Mouse (Mus musculus): Measurements from ENCODE around the gene Etfbkmt.
"Not testable (repeated sequence)": the region's sequence is repeated elsewhere in the genome, so short reads cannot be mapped to it uniquely, and the experiment has no call there.

Gene Etfbkmt

GRCm38 (mm10) chr6:149139471-149139870, at the start of gene Etfbkmt:
TSS of gene Etfbkmt (plus strand) at chr6:149139849.
- DNase-seq (ENCODE audit: inconsistent age in 2 of 2, low spot score in 1 of 2), result no peak

DNA sequence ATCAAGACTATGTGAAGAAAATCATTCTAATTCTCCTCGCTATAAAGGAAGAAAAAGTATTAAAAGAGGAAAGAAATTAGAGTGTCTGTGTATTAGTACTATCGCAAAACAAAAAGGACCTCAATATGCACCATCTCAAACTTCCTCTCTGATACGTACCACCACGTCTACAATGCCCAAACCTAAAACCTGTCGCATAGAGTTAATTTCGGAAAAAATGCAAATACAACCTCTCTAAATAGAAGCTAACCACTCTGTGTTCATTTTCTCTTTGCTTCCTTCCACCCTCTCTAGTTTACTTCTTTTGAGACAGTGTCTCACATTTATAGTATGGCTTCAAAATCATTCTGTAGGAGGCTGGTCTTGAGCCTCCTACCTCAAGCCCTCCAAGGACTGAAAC, 47.2 kb upstream of the Etfbkmt start:
- no peak for DNase-seq (ENCODE audit: inconsistent age in 2 of 2, low spot score in 1 of 2)

- DNase-seq (ENCODE audit: inconsistent age in 2 of 2, low spot score in 1 of 2), result peak; percentile 33 to 75
These were observed 46.2 kb upstream of the Etfbkmt start for GRCm38 (mm10) chr6:149093465-149093864.

DNA sequence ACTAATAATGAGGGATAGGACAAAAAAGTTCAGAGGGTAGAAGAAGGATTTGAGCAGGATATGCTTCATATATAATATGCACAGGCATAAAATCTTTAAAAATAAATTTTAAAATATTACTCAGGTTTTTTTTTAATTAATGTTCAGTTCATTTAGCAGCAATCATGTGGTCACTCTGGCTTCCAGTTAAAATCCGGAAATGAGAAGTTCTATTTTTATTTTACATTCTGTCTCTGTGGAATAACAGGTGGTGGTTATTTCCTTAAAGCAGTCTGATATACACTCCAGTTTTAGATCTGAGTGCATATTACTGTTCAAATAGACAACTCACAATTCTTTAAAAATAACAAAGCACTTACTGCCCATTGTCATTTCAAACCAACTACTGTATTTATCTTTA, 45.1 kb upstream of the Etfbkmt start:
- no peak for DNase-seq (ENCODE audit: inconsistent age in 2 of 2, low spot score in 1 of 2)

DNA sequence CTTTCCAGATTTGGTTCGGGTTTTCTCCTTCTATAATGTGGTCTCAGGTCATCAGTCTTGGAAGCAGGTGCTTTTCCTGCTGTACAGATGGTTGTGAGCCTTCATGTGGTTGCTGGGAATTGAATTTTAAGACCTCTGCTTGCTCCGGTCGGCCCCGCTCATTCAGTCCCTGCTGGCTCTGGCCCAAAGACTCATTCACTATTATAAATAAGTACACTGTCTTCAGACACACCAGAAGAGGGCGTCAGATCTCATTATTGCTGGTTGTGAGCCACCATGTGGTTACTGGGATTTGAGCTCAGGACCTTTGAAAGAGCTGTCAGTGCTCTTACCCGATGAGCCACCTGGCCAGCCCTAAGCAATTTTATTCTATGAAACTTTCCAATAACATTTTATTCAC, 44.3 kb upstream of the Etfbkmt start:
- peak in 1 of 2 experiments; percentile 43 for DNase-seq (ENCODE audit: inconsistent age in 2 of 2, low spot score in 1 of 2)

GRCm38 (mm10) chr6:149096233-149096632, 43.4 kb upstream of the Etfbkmt start:
- no peak for DNase-seq (ENCODE audit: inconsistent age in 2 of 2, low spot score in 1 of 2)

DNA sequence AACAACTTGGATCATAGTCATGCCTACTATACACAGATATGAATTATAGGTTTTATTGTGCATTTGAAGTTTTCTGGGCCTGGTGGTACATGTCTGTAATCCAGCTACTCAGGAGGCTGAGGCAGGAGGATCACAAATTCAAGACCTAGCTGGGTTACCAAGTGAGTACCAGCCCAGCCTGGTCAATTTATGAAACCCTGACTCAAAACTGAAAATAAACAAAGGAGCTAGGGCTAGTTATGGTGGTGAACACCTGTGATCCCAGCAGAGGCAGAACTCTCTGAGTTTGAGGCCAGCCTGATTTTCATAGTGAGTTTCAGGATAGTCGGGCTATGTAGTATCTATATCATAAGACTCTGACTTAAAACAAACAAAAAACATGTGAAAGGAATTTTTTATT, 42.4 kb upstream of the Etfbkmt start:
- DNase-seq (ENCODE audit: inconsistent age in 2 of 2, low spot score in 1 of 2), result no peak

- DNase-seq (ENCODE audit: inconsistent age in 2 of 2, low spot score in 1 of 2), result no peak
These were observed 40.7 kb upstream of the Etfbkmt start for GRCm38 (mm10) chr6:149098993-149099392.

- DNase-seq (ENCODE audit: inconsistent age in 2 of 2, low spot score in 1 of 2), result peak; percentile 73 to 93
These were observed 39.2 kb upstream of the Etfbkmt start for GRCm38 (mm10) chr6:149100174-149101075.

GRCm38 (mm10) chr6:149101076-149101942, 38.3 kb upstream of the Etfbkmt start, which contains the start of gene Dennd5b:
TSS of gene Dennd5b (minus strand) at chr6:149101680.
- peak; percentile 89 to 96 for DNase-seq (ENCODE audit: inconsistent age in 2 of 2, low spot score in 1 of 2)

- no peak for DNase-seq (ENCODE audit: inconsistent age in 2 of 2, low spot score in 1 of 2)
These were observed 37.8 kb upstream of the Etfbkmt start for GRCm38 (mm10) chr6:149101943-149102243.

DNA sequence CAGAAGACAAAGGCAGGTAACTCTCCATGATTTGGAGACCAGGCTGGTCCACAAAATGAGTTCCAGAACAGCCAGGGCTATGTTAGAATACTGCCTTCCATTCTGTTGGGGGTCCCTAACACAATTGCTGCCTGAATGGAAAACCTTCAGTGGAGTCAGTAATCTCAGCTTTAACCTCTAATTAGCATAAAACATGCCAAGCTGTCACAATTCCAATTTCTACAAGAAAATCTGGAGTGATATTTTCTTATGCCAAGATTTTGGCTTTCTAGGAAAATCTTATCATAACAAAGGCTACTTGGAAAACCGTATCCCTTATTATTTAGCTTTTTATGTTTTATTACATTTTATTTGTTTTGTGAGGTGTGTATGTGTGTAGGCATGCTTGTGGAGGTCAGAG, 36.2 kb upstream of the Etfbkmt start:
- no peak for DNase-seq (ENCODE audit: inconsistent age in 2 of 2, low spot score in 1 of 2)

- no peak for DNase-seq (ENCODE audit: inconsistent age in 2 of 2, low spot score in 1 of 2)
These were observed 32.0 kb upstream of the Etfbkmt start for GRCm38 (mm10) chr6:149107615-149108014.

DNA sequence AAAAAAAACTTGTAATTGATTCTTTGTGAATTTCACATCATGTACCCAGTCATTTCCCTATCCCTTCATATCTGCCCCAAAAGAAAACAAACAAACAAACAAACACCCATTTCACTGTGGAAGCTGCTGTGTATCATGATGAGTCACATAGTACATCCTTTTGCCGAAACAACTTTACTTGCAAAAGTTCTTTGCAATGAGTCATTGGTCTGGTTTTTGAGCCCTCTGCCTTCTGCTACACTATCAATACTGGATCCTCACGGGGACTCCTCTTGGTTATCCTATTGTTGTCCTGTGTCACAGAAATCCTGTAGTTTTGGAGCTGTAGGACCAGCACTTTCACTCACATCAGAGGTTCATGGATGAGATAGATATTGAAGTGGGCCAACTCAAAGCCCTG, 30.7 kb upstream of the Etfbkmt start:
- DNase-seq (ENCODE audit: inconsistent age in 2 of 2, low spot score in 1 of 2), result peak in 1 of 2 experiments; percentile 47

GRCm38 (mm10) chr6:149116992-149117391, 22.7 kb upstream of the Etfbkmt start:
- no peak for DNase-seq (ENCODE audit: inconsistent age in 2 of 2, low spot score in 1 of 2)

- peak; percentile 36 to 85 for DNase-seq (ENCODE audit: inconsistent age in 2 of 2, low spot score in 1 of 2)
These were observed 20.7 kb upstream of the Etfbkmt start for GRCm38 (mm10) chr6:149118935-149119334.

DNA sequence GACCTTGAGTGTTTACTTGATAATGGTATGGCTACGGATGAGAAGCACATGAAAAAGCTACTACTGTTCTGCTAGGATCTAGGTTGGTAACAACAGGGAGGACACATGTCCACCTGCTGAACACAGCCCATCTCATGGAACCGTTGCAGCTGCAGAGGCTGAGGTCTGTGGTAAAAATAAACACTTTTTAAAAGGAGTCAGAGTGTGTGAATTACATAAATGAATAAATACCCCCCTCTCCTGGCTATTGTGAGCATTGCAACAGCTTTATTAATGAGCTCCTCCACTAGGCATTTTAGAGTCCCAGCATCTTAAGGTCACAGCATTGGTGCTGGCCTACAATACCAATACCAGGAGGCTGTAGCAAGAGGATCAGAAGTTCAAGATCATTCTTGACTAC, 19.8 kb upstream of the Etfbkmt start:
- DNase-seq (ENCODE audit: inconsistent age in 2 of 2, low spot score in 1 of 2), result peak in 1 of 2 experiments; percentile 93

- DNase-seq (ENCODE audit: inconsistent age in 2 of 2, low spot score in 1 of 2), result no peak
These were observed 16.6 kb upstream of the Etfbkmt start for GRCm38 (mm10) chr6:149123042-149123441.

- peak; percentile 38 to 82 for DNase-seq (ENCODE audit: inconsistent age in 2 of 2, low spot score in 1 of 2)
These were observed 13.0 kb upstream of the Etfbkmt start for GRCm38 (mm10) chr6:149126675-149127074.

DNA sequence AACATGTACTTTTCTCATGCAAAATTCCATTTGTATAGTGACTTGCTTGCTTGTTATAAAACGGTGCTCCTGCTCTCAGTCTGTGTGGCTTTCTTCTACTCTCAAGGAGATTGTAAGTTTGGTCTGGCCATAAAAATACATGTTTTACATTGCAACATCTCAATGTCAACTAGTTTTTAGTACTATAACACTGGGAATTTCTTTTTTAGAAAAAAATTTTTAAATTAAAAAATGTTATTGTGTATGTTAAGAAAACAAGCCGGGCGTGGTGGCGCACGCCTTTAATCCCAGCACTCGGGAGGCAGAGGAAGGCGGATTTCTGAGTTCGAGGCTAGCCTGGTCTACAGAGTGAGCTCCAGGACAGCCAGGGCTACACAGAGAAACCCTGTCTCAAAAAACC, 9.8 kb upstream of the Etfbkmt start, which contains the start of gene Gm10203:
Gene Gm10203, plus strand, starts transcription at position 301 of the 400 bp plus-strand sequence.
- DNase-seq (ENCODE audit: inconsistent age in 2 of 2, low spot score in 1 of 2), result not testable (repeated sequence)

GRCm38 (mm10) chr6:149131111-149131510, 8.5 kb upstream of the Etfbkmt start:
- DNase-seq (ENCODE audit: inconsistent age in 2 of 2, low spot score in 1 of 2), result no peak

All from adrenal gland, adult (tissue).